Mouse (Mus musculus) bone marrow, adult 2 months (tissue): ENCODE measurements around the gene Mlx. TPM values are rescaled to one million over a fixed set of nuclear protein-coding genes. Genes with fewer than 3 reads are reported as not detected.
"Not testable (repeated sequence)": the region's sequence is repeated elsewhere in the genome, so short reads cannot be mapped to it uniquely, and the experiment has no call there.

Experiments used
- H3K27ac ChIP-seq: fragments of 200-500 bp; 2 replicates; pipeline ENCODE4 v1.5.1; 2012; ENCODE audit warnings: low read depth, mild to moderate bottlenecking, control low read depth, inconsistent platforms, low read length; ENCODE audit not compliant: control insufficient read depth, poor library complexity, insufficient read depth
- H3K4me1 ChIP-seq: fragments of 200-500 bp; 2 replicates; pipeline ENCODE4 v1.6.1; 2011; ENCODE audit warnings: low read length; ENCODE audit not compliant: control insufficient read depth, insufficient read depth
- H3K4me3 ChIP-seq: fragments of 200-500 bp; replicated peaks from 2 replicates; pipeline ENCODE3; 2011; ENCODE audit warnings: mild to moderate bottlenecking, low read depth, low read length, control low read depth; ENCODE audit not compliant: control insufficient read depth
- CTCF ChIP-seq: fragments of 200-500 bp; IDR thresholded peaks from 2 replicates; pipeline ENCODE4 v1.5.1; 2011; ENCODE audit warnings: low read length, control low read depth; ENCODE audit not compliant: control insufficient read depth, insufficient read depth
- POLR2A ChIP-seq: fragments of 200-500 bp; IDR thresholded peaks from 2 replicates; pipeline ENCODE4 v1.6.1; 2011; ENCODE audit warnings: low read depth, mild to moderate bottlenecking, control low read depth, low read length, borderline replicate concordance; ENCODE audit not compliant: control insufficient read depth
- WGBS: fragments of 180-500 bp; shearing (Covaris S2); methylation state at CpG from one replicate; pipeline ENCODE4 v1.1.7; 2018; 5-methylcytosine and 5-hydroxymethylcytosine counted together
- polyA plus RNA-seq: library from polyadenylated mRNA; stranded (reverse); fragments of >200 nt; gene quantifications from 2 replicates; pipeline ENCODE4 v1.2.4, GENCODE M21; 2011; ENCODE audit warnings: low replicate concordance; ENCODE audit not compliant: missing spikeins, insufficient read depth, insufficient read length

Gene Mlx
- polyA plus RNA-seq, 1 experiment: 23.6 TPM

GRCm38 (mm10) chr11:101118105-101118504 is 31.0 kb downstream of the Mlx start:
- 32% methylated on average over 4 of the region's 4 CpGs for WGBS
- Histone ChIP-seq H3K27ac (no peak overlapping the region), H3K4me1 (peaks cover 2% of the 10 kb centered on the region; the same call in 1 of the 2 replicates), H3K4me3 (peak overlapping the region; percentile 19)
- TF ChIP-seq CTCF (no peak), POLR2A (no peak)

- Histone ChIP-seq H3K4me3 (peak overlapping the region; percentile 86), H3K27ac (peak overlapping the region; percentile 92), H3K4me1 (peaks cover 2% of the 10 kb centered on the region; the same call in 1 of the 2 replicates)
- WGBS: under 1% methylated on average over 39 of the region's 39 CpGs
- TF ChIP-seq POLR2A (no peak), CTCF (no peak)
These were observed 32.2 kb downstream of the Mlx start for GRCm38 (mm10) chr11:101119131-101119760.

- H3K4me3 ChIP-seq: peak within 1 kb of the TSS; percentile 86
- peaks cover 1% of the 10 kb centered on the region; the same call in 1 of the 2 replicates for H3K4me1 ChIP-seq
- under 1% methylated on average over 61 of the region's 61 CpGs for WGBS
- TF ChIP-seq POLR2A (peak; percentile 87), CTCF (no peak; the same call in 1 of the 2 replicates)
- H3K27ac ChIP-seq: peak within 1 kb of the TSS; percentile 92
These were observed 32.9 kb downstream of the Mlx start, which contains the start of the genes Retreg3 and Tubg1 for GRCm38 (mm10) chr11:101119761-101120544. Gene Retreg3 (minus strand): TSS chr11:101119893. Gene Tubg1 (plus strand): TSS chr11:101119938.

- Histone ChIP-seq H3K27ac (peak overlapping the region; percentile 92; the same call in 1 of the 2 replicates), H3K4me3 (peak overlapping the region; percentile 82), H3K4me1 (no peaks in the 10 kb centered on the region; the same call in 1 of the 2 replicates)
- no peak for TF ChIP-seq CTCF
- no peak for TF ChIP-seq POLR2A
- WGBS: 25% methylated on average over 19 of the region's 19 CpGs
These were observed 33.6 kb downstream of the Mlx start for GRCm38 (mm10) chr11:101120545-101121188.

GRCm38 (mm10) chr11:101124494-101124893 is 37.4 kb downstream of the Mlx start:
- not testable (repeated sequence) for H3K4me3 ChIP-seq, H3K4me1 ChIP-seq, H3K27ac ChIP-seq
- 93% methylated on average over 8 of the region's 8 CpGs for WGBS

GRCm38 (mm10) chr11:101125008-101125407 is 37.9 kb downstream of the Mlx start:
- 94% methylated on average over 9 of the region's 9 CpGs for WGBS
- not testable (repeated sequence) for H3K27ac ChIP-seq, H3K4me1 ChIP-seq, H3K4me3 ChIP-seq

- TF ChIP-seq CTCF: no peak
- TF ChIP-seq POLR2A: no peak
- no peaks in the 10 kb centered on the region for H3K4me1 ChIP-seq
- WGBS: 85% methylated on average over 1 of the region's 1 CpGs
- no peak overlapping the region for H3K4me3 ChIP-seq
- H3K27ac ChIP-seq: no peak overlapping the region
These were observed 40.0 kb downstream of the Mlx start for GRCm38 (mm10) chr11:101127075-101127474.

GRCm38 (mm10) chr11:101128996-101129577 is 42.0 kb downstream of the Mlx start:
- H3K4me3 ChIP-seq: no peak overlapping the region
- WGBS: 80% methylated on average over 11 of the region's 11 CpGs
- TF ChIP-seq CTCF (no peak), POLR2A (no peak)

More at GRCm38 (mm10) chr11:101128996-101129577, 42.0 kb downstream of the Mlx start:
- Histone ChIP-seq H3K4me1 (no peaks in the 10 kb centered on the region), H3K27ac (no peak overlapping the region)
